Mouse (Mus musculus) spleen, adult 2 months (tissue): Measurements from ENCODE around the gene Rab4b. TPM values are rescaled to one million over a fixed set of nuclear protein-coding genes. Genes with fewer than 3 reads are reported as not detected.

Experiments
- DNase-seq, 2 experiments: peaks; one replicate each; pipeline versions ENCODE4 v3.0.0 to v3.0.0-alpha.2; 2012 to 2021; ENCODE audit warnings: low spot score in 2 of 2, low read depth in 1 of 2
- H3K27ac ChIP-seq: fragments of 200-500 bp; 2 replicates; pipeline ENCODE4 v1.5.1; 2012; ENCODE audit warnings: low read length, inconsistent platforms; ENCODE audit not compliant: insufficient read depth
- H3K27me3 ChIP-seq: fragments of 200-500 bp; 2 replicates; pipeline ENCODE4 v1.6.1; 2012; ENCODE audit warnings: mild to moderate bottlenecking, moderate library complexity, low read length, inconsistent platforms; ENCODE audit not compliant: control insufficient read depth, insufficient read depth
- H3K36me3 ChIP-seq: fragments of 200-500 bp; 2 replicates; pipeline ENCODE4 v1.6.1; 2012; ENCODE audit warnings: mild to moderate bottlenecking, low read length, inconsistent platforms; ENCODE audit not compliant: control insufficient read depth, insufficient read depth
- H3K4me1 ChIP-seq: fragments of 200-500 bp; 2 replicates; pipeline ENCODE4 v1.6.1; 2011; ENCODE audit warnings: inconsistent platforms; ENCODE audit not compliant: control insufficient read depth, insufficient read depth, insufficient read length
- H3K4me3 ChIP-seq: fragments of 200-500 bp; 2 replicates; pipeline ENCODE4 v1.5.1; 2011; ENCODE audit warnings: mild to moderate bottlenecking, inconsistent platforms; ENCODE audit not compliant: insufficient read depth, insufficient read length; ENCODE audit errors: extremely low read depth
- CTCF ChIP-seq: fragments of 200-500 bp; IDR thresholded peaks from 2 replicates; pipeline ENCODE4 v1.5.1; 2011; ENCODE audit warnings: mild to moderate bottlenecking, inconsistent platforms; ENCODE audit not compliant: insufficient read depth, insufficient read length, insufficient replicate concordance; ENCODE audit errors: extremely low read depth
- POLR2A ChIP-seq: fragments of 200-500 bp; IDR thresholded peaks from 2 replicates; pipeline ENCODE4 v1.6.1; 2011; ENCODE audit warnings: low read depth, low read length, inconsistent platforms
- WGBS: fragments of 180-500 bp; shearing (Covaris S2); methylation state at CpG from one replicate; pipeline ENCODE4 v1.1.7; 2018; 5-methylcytosine and 5-hydroxymethylcytosine counted together
- polyA plus RNA-seq: library from polyadenylated mRNA; depleted of rRNA; stranded (reverse); fragments of >200 nt; gene quantifications from 2 replicates; pipeline ENCODE4 v1.2.3, GENCODE M21; 2012; rRNA removed

The Rab4b gene
- 78.8 and 111 TPM in 2 replicates for polyA plus RNA-seq

DNA sequence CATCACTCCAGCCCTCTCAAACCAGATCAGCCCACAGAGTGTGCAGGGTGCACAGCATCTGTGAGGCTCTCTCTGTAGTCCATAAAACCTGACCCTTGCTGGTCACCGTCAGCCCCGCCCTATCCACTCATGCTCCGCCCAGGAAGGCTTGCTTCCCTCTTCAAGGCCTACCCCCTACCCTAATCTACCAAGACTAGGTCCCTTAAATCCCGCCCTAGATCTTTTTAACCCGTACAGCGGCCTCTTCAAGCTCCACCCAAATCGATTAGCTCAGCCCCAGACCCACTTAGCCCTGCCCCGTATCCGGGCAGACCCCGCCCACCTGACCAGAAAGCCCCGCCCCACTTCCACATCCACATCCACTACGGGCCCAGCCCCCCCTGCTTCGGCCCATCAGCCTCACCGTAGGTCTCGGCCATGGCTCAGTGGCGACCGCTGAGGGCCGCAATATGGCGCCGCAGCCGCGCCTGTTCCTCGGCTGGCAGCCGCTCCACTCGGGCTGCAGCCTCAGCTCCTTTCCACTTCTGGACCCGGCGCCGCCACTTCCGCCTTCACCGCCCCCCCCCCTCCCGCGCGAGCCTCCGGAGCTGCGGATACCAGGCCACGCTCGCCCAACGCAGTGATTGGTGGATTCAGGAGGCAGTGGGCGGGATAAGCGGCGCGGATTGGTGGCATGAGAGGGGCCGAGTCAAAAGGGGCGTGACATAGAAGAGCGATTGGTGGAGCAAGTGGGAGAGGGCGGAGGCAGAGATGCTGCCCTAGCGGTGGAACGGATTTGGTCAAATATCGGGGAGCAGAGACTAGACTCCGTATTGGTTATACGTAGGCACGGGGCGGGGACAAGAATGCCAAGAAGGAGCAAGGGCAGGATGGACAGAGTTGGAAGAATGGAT is at the start of gene Rab4b:
TSS of gene Rab4b (minus strand) at position 573 of the 893 bp plus-strand sequence.
- DNase-seq = peak; percentile 100

DNA sequence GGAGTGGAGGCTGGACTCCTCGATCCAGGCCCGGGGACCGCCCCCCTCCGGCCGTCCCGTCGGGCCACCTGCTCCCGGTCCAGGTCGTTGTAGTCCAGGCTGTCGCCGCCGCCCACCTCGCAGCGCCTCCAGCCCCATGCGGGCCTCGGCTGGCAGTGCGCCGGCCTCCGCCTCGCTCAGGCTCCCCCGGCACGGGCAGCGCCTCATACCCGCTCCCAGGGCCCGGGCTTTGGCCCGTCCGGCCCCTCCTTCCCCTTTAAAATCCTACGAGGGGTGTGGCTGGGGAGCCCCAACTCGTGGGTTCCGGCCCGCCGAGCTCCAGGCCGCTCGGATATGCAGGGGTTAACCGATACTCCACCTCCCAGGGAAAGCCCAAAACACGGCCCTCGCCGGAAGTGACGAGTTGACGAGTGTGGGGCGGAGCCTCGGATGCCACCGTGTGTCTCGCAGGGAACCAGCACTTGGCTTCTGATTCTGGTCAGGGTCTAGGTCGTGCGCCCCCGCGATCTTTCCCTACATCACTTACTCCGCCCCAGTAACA is 49.7 kb upstream of the Rab4b start, which contains the start of gene Itpkc:
TSS of gene Itpkc (minus strand) at position 381 of the 541 bp plus-strand sequence.
- Histone ChIP-seq H3K4me3 (peak within 1 kb of the TSS; percentile 76), H3K36me3 (no peaks in the 10 kb centered on the region), H3K4me1 (peaks cover 13% of the 10 kb centered on the region; the same call in 1 of the 2 replicates), H3K27ac (peak within 1 kb of the TSS; percentile 84), H3K27me3 (no peaks in the 10 kb centered on the region)
- DNase-seq = peak; percentile 84 to 88
- under 1% methylated on average over 47 of the region's 49 CpGs for WGBS
- TF ChIP-seq CTCF = no peak
- TF ChIP-seq POLR2A = peak; percentile 92

More for the DNA sequence above, at the start of gene Rab4b:
- Histone ChIP-seq H3K4me1 (no peaks in the 10 kb centered on the region; the same call in 1 of the 2 replicates), H3K4me3 (peak within 1 kb of the TSS; percentile 90), H3K27me3 (no peaks in the 10 kb centered on the region), H3K27ac (peak within 1 kb of the TSS; percentile 98), H3K36me3 (peaks cover 16% of the 10 kb centered on the region)
- TF ChIP-seq POLR2A (peak; percentile 29), CTCF (peak; percentile 54; the same call in 1 of the 2 replicates)
- under 1% methylated on average over 53 of the region's 53 CpGs for WGBS

DNA sequence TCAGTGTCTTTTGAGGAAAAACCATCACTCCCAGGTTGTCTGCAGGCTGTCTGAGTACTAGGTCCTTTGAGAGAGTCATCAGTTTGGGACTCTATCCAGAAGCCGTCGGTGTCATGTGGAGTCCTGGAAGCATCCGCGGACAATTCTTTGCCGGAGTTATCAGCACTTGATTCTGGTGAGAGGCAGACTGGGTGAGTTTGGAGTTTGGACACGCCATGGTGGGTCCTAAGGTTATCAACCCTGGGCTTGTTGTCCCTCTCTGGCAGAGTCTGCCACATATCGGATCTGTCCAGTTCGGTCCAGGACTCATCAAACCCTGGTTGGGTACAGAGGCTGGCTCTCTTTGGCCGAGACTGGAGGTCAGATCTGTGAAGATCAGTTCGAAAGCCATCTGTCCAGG is 49.0 kb upstream of the Rab4b start:
- peak overlapping the region; percentile 70 for H3K27ac ChIP-seq
- H3K4me3 ChIP-seq = peak overlapping the region; percentile 76
- peaks cover 12% of the 10 kb centered on the region; the same call in 1 of the 2 replicates for H3K4me1 ChIP-seq
- DNase-seq = no peak
- TF ChIP-seq CTCF (no peak), POLR2A (no peak)
- no peaks in the 10 kb centered on the region for H3K27me3 ChIP-seq
- H3K36me3 ChIP-seq = no peaks in the 10 kb centered on the region
- 16% methylated on average over 10 of the region's 10 CpGs for WGBS

GRCm38 (mm10) chr7:27227276-27227675 is 48.6 kb upstream of the Rab4b start:
- TF ChIP-seq CTCF (no peak), POLR2A (no peak)
- 66% methylated on average over 9 of the region's 9 CpGs for WGBS
- H3K27me3 ChIP-seq = no peaks in the 10 kb centered on the region
- H3K4me1 ChIP-seq = peaks cover 12% of the 10 kb centered on the region; the same call in 1 of the 2 replicates
- H3K27ac ChIP-seq = no peak overlapping the region
- peak overlapping the region; percentile 76 for H3K4me3 ChIP-seq
- DNase-seq = no peak
- no peaks in the 10 kb centered on the region for H3K36me3 ChIP-seq

GRCm38 (mm10) chr7:27224877-27225575 is 46.3 kb upstream of the Rab4b start:
- H3K4me3 ChIP-seq = no peak overlapping the region
- WGBS = 78% methylated on average over 11 of the region's 11 CpGs
- H3K27me3 ChIP-seq = no peaks in the 10 kb centered on the region
- TF ChIP-seq POLR2A = no peak
- no peak for TF ChIP-seq CTCF
- no peak overlapping the region for H3K27ac ChIP-seq
- no peak for DNase-seq
- H3K36me3 ChIP-seq = no peaks in the 10 kb centered on the region
- peaks cover 12% of the 10 kb centered on the region; the same call in 1 of the 2 replicates for H3K4me1 ChIP-seq

GRCm38 (mm10) chr7:27222538-27222937 is 43.8 kb upstream of the Rab4b start:
- no peak for DNase-seq
- 89% methylated on average over 1 of the region's 1 CpGs for WGBS

More at GRCm38 (mm10) chr7:27222538-27222937, 43.8 kb upstream of the Rab4b start:
- no peaks in the 10 kb centered on the region for H3K36me3 ChIP-seq
- no peak for TF ChIP-seq POLR2A
- no peak for TF ChIP-seq CTCF
- no peak overlapping the region for H3K4me3 ChIP-seq
- H3K27ac ChIP-seq = no peak overlapping the region
- no peaks in the 10 kb centered on the region for H3K27me3 ChIP-seq
- H3K4me1 ChIP-seq = peaks cover 9% of the 10 kb centered on the region; the same call in 1 of the 2 replicates
